Mouse (Mus musculus) T-helper 2 cell (primary cell): ENCODE results near the gene Hyal3.
"Not testable (repeated sequence)": the region's sequence is repeated elsewhere in the genome, so short reads cannot be mapped to it uniquely, and the experiment has no call there.

Source experiments
- in situ Hi-C: fragments of 300-600 bp; cut with MboI, MseI; formaldehyde crosslinking; loops from one replicate; pipeline ENCODE4 v1.15.1; 2025; ENCODE audit warnings: high pct_unique_total_duplicates

Gene Hyal3

DNA sequence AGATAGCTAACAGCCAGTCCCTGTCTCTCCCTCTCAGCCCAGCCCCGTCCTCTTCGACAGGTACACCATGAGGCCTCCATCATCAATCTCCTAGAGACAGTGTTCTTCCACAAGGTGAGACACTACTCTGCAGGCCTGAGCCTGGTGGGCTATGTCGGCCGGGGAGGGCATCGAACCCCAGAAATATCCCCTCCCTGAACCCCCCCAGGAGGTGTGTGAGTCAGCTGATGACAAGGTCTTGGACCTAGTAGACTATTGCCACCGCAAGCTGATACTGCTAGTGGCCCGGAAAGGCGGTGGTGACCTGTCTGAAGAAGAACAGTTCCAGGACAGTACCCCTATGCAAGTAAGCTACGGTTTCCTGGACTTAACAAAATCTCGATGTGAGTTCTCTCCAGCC, 31.8 kb upstream of the Hyal3 start:
- in situ Hi-C loops: loop anchor here (10.0 to 25.0 kb wide), 2 partner anchors 1104 to 1513 kb away; partner anchors contain the start of genes Abhd14a, Abhd14b, Atrip and Trex1

DNA sequence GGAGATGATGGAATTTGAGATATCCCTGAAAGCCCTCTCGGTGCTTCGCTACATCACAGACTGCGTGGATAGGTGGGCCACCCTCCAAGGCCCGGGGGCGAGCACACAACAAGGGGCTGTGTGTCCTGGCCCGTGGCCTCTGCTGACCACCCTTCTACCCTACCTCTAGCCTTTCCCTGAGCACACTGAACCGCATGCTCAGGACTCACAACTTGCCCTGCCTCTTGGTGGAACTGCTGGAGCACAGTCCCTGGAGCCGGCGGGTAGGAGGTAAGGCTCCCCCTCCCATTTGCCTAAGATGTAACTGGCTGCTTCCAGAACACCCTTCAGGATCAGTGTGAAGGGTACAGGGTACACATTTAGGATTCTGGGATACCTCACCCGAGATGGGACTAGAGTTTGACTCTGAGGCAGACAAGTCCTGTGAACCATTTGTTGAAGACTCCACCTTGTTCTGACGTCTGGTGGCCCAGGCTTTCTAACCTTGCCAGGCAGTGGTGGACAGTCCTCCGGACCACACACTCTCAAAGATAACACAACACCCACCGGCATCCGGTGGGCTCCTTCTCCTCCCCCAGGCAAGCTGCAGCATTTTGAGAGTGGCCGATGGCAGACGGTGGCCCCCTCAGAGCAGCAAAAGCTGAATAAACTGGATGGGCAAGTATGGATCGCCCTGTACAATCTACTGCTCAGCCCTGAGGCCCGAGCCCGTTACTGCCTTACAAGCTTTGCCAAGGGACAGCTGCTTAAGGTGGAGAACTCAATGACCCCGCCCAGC, 31.1 kb upstream of the Hyal3 start:
- in situ Hi-C loops: loop anchor here (10.0 to 25.0 kb wide), 2 partner anchors 1105 to 1513 kb away; partner anchors contain the start of genes Abhd14a, Abhd14b, Atrip and Trex1

- in situ Hi-C loops: no loop called here
Measured at GRCm38 (mm10) chr9:107550491-107551116, 30.0 kb upstream of the Hyal3 start.

DNA sequence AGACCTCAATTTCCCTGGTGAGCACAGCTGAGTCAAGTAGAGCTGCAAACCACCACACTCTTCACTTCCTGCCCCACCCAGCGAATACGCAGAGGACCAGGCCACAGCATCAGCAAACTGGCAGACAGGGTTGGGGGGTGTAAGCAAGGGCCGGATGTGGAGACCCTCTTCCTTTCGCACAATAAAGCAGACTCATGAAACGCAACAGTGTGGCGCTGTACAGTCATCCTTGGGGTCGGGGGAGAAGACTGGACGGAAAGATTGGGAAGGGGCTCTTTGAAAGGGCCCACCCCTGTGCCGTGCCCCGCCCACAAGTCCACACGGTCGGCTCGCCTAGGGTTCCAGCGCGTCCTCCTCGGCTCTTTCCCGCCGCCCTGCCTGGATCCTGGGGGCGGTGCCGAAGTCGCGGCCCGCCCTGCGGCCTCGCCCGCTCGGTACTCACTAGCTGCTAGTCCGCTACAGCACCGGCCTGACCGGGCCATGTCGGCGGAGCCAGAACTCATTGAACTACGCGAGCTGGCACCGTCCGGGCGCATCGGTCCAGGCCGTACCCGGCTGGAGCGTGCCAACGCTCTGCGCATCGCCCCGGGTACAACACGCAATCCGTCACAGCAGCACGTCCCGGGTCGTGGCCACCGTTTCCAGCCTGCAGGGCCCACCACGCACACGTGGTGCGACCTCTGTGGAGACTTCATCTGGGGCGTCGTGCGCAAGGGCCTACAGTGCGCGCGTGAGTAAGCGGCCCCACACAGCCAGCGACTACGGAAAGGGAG, 29.3 kb upstream of the Hyal3 start, which contains the start of gene Rassf1:
Gene Rassf1, plus strand, starts transcription at position 439 of the 773 bp plus-strand sequence.
- in situ Hi-C loops: no loop called here

DNA sequence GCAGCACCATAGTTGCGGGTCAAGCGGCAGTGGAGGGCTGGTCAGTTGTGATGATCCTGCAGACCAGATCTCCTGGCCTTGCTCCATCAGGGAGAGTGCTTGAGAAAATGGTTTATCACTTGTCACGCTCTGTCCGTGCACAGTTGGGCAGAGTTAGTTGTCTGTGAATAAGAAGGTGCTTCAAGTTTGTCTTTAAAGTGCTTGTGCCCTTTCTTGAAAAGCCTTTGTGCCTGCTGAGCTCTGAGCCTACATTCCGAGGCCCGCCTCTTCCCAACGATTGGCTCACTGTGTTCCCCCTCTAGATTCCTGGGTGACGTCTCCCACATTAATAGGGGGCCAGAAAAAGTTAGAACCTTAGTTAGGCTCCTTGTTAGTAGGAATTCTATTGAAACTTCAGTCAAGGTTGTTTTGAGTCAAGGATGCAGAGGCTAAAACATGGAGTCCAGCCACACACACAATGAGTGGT, 28.7 kb upstream of the Hyal3 start:
- in situ Hi-C loops: no loop called here

DNA sequence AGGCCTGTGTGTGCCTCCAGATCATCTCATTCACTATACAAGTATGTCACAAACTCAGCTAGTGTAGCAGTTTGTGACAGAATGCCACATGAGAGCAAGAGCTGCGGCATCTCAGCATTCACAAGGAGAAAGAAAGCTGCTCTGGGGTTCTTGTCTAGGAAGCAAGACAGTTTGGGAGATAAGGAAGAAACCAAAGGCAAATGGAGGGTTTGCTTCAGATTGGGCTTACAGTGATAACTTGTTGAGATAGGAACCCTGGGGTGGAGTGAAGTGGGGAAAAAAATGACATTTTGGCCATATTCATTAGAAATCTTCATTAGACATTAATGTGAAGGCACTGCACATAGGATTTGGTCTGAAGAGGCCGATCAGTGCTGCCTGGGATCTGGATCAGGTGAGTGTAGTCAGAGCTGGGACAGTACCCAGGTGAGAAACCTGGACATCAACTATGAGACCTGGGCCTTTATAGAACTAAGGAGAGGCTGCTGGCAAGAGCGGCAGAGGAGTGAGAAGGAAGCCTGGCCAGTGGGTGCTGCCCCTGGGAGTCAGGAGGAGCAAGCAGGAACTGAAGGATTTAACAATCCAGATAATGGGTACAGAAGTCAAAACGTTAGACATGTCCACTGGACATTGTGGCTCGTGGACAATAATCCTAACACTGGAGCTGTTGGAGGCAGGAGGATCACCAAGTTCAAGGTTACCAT, 27.8 kb upstream of the Hyal3 start:
- in situ Hi-C loops: no loop called here

DNA sequence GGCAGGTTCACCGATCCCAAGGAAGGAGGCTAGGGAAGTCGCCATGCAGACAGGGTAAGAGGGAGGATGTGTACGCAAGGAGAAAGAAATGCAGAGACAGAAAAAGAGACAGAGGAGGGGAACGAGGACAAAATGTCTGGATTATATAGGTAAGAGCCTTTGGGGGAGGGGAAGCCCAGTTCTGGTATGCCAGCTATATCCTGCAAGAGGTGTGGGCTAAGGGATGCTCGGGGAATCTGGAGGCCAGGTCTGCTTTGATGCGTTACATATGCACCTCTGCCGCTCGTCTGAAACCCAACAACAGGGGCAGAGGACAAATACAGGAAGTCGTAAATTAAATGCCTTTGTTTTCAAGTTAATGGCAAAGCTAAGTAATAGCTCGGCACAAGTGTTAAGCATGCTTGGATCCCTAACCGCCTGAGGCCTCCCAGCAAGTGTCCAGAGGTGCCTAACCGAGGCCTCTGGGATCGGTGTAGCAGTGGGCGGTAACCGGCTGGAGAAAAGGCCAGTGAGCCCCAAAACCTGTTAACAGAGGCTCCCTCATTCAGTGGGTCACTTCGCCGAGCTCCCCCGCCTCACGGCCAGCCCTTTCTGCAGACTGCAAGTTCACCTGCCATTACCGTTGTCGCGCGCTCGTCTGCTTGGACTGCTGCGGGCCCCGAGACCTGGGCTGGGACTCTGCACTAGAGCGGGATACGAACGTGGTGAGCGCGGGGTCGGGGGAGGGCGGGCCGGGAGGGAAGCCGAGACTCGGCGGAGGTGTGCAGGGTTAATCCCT, 26.9 kb upstream of the Hyal3 start:
- in situ Hi-C loops: no loop called here

DNA sequence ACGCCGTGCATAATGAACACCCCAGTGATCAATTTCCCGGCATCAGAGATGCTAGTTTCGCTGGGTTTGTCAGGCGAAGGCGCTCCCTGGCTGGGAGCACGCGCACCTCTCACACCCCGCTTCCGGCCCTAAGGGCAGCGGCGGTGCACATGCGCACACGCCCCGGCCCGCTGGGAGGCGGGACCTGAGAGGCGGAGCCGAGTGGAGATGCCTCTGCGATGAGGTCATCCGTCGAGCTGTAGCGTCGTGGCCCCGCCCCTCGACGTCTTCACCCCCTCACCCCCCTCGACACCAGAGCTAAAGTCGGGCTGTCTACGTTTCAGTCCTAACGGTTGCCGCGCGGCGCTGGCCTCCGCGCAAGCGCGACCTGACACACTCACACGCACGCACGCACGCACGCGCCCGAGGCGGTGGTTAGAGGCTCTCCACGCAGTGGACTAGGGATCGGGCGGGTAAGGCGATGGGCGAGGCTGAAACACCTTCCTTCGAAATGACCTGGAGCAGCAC, 26.2 kb upstream of the Hyal3 start:
- in situ Hi-C loops: no loop called here

GRCm38 (mm10) chr9:107555031-107555457, 25.6 kb upstream of the Hyal3 start:
- in situ Hi-C loops: no loop called here

DNA sequence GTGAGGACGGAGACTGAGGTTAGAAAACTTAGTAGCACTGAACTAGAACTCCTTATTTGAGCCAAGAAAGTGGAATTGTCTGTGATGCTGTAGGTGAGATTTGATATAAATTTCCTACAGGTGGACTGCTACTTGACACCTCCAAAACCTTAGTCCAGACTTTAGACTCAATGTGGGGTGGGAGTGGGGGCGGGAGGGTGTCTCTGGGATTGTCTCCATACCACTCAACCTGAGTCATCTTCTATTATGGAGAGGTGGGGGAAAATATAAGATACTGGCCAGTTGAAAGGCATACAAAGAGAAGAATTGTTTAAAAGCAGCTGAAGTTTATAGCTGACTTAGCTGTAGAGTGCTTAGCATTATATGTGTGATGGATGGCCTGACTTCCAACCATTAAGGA, 24.9 kb upstream of the Hyal3 start:
- in situ Hi-C loops: no loop called here

- in situ Hi-C loops: no loop called here
Measured at GRCm38 (mm10) chr9:107556346-107556745, 24.3 kb upstream of the Hyal3 start.

DNA sequence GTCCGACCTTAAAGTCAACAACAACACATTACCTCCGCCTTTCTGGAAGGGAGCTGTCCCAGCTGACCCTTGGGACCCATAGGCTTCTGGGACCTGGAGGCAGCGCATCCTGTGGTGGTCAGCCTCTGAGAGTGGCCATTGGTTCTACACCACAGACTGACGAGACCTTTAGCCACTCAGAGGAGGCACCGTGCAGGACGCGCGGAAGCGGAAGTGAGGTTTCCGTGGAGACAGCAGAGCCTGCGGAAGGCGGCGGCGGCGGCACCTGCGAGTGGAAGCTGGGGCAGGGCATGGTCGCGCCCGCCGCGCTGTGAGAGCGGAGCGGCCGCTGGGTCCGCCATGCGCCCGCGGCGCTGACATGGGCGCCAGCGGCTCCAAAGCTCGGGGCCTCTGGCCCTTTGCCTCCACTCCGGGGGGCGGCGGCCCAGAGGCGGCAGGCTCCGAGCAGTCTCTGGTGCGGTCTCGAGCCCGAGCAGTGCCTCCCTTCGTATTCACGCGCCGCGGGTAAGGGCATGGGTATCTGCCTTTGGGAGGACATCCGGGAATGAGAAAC, 17.5 kb upstream of the Hyal3 start, which contains the start of gene Tusc2:
Gene Tusc2, plus strand, starts transcription at position 227 of the 553 bp plus-strand sequence.
- in situ Hi-C loops: no loop called here

- in situ Hi-C loops: not testable (repeated sequence)
Measured at GRCm38 (mm10) chr9:107565556-107565955, 15.1 kb upstream of the Hyal3 start.

- in situ Hi-C loops: no loop called here
Measured at GRCm38 (mm10) chr9:107566041-107566709, 14.4 kb upstream of the Hyal3 start.

GRCm38 (mm10) chr9:107566855-107567254, 13.8 kb upstream of the Hyal3 start:
- in situ Hi-C loops: no loop called here

GRCm38 (mm10) chr9:107567702-107568319, 12.8 kb upstream of the Hyal3 start, which contains the start of gene Hyal2:
TSS of gene Hyal2 (plus strand) at chr9:107567945.
- in situ Hi-C loops: no loop called here

GRCm38 (mm10) chr9:107568331-107569261, 12.0 kb upstream of the Hyal3 start:
- in situ Hi-C loops: no loop called here

GRCm38 (mm10) chr9:107569270-107569669, 11.3 kb upstream of the Hyal3 start:
- in situ Hi-C loops: no loop called here
